In the genomic region with DNA sequence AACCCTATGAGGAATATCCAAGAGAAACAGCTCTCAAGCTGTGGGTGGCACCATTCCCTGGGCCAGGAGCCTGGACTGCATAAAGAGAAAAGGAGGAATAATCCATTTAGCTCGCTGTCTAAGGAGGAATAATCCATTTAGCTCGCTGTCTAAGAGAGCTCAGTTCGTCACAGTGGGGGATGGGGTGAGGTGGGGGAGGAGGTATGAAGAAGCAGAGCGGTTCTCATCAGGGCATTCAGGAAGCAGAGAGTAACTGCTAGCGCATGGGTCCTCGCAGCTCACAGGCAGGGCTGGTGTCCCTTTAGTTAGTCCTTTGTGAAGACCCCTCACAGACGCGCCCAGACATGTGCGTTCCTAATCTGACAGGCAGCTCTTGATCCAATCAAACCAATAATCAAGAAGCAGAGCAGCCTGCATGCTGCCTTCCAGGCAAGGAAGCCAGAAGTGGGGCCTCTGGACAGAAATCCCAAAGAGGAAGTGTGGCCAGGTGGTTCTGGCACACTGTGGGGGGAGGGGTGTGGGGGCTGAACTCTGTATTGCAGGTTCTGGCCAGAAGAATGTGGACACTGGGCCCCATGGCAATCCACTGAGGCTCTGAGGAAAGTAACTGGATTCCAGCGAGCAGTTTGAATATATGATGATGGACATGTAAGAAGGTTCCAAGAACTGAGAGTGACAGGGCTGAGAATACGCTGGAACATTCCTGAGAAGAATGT, we compare ENCODE assay signal across 14 mouse cellular contexts. TPM values are rescaled to one million over a fixed set of nuclear protein-coding genes. Genes with fewer than 3 reads are reported as not detected.
DNase-seq lines count a peak whose midpoint lies in the region; ATAC-seq lines count a peak whose summit lies in the region.
"Had no signal": no experiment of that assay in that cellular context is flagged by ENCODE, and none has a peak within 500 bp of the region (broad histone marks: within the 10 kb centered on the region; RNA-seq: fewer than 3 reads in every experiment).

No protein-coding gene starts in this region.

- no peak overlapping the region for H3K27ac ChIP-seq in embryonic facial prominence, embryonic 11.5 days (replicated peaks; ENCODE audit: low read depth, low read length)
- no peak overlapping the region for H3K27ac ChIP-seq in embryonic facial prominence, embryonic 10.5 days (replicated peaks)
- H3K27ac ChIP-seq: limb, embryonic 13.5 days; lung, embryonic 15.5 days; neural tube, embryonic 13.5 days; stomach, embryonic 15.5 days had no signal

- no peak overlapping the region for H3K4me3 ChIP-seq in embryonic facial prominence, embryonic 11.5 days (ENCODE audit: low read depth, low read length)
- no peak overlapping the region for H3K4me3 ChIP-seq in embryonic facial prominence, embryonic 10.5 days
- H3K4me3 ChIP-seq: limb, embryonic 13.5 days; lung, embryonic 15.5 days; neural tube, embryonic 13.5 days; stomach, embryonic 15.5 days had no signal

- DNase-seq in embryonic facial prominence, embryonic 11.5 days (ENCODE audit: low spot score) = peak; percentile 14
- DNase-seq in embryonic facial prominence, embryonic 10.5 days (ENCODE audit: low spot score) = no peak
- peak; percentile 13 to 64 for DNase-seq in spleen, postnatal 4 days (ENCODE audit: low spot score in 2 of 2)
- DNase-seq in spleen, postnatal 14 days (ENCODE audit: low spot score in 2 of 2) = no peak
- DNase-seq in adrenal gland, postnatal 14 days = no peak
- DNase-seq in layer of hippocampus, adult 18-20 months (ENCODE audit: low spot score in 2 of 2) = no peak
- no peak for DNase-seq in adrenal gland, postnatal 4 days (ENCODE audit: low spot score in 2 of 2)
- DNase-seq: cerebellum, postnatal 25 days; kidney, postnatal 14 days had no signal

- H3K4me2 ChIP-seq in embryonic facial prominence, embryonic 11.5 days (ENCODE audit: low read depth, low read length) = no peak overlapping the region
- H3K4me2 ChIP-seq: limb, embryonic 13.5 days; lung, embryonic 15.5 days; neural tube, embryonic 13.5 days; stomach, embryonic 15.5 days had no signal

- 0 out of 2 replicates have a peak, but pooled peaks have one; percentile 34 for ATAC-seq in embryonic facial prominence, embryonic 11.5 days (replicated peaks; ENCODE audit: insufficient number of reproducible peaks, low FRiP score, low TSS enrichment, low read depth)
- ATAC-seq in hematopoietic stem cell, adult 5-6 weeks (replicated peaks in 1 of 2; ENCODE audit: insufficient read depth in 1 of 2, low FRiP score in 2 of 2, low TSS enrichment in 1 of 2, low read depth in 1 of 2, poor library complexity in 2 of 2, severe bottlenecking in 2 of 2) = peak; percentile 38 to 41; a peak in 2 of 4 replicates

- H3K27me3 ChIP-seq in embryonic facial prominence, embryonic 11.5 days (ENCODE audit: control insufficient read depth, insufficient read depth, low read length) = no peaks in the 10 kb centered on the region
- H3K27me3 ChIP-seq in embryonic facial prominence, embryonic 10.5 days (replicated peaks; ENCODE audit: low read depth, poor library complexity, severe bottlenecking) = no peaks in the 10 kb centered on the region
- H3K27me3 ChIP-seq: limb, embryonic 13.5 days; lung, embryonic 15.5 days; neural tube, embryonic 13.5 days; stomach, embryonic 15.5 days had no signal

- H3K36me3 ChIP-seq in embryonic facial prominence, embryonic 11.5 days (replicated peaks; ENCODE audit: control insufficient read depth, insufficient read depth, low read depth, low read length) = no peaks in the 10 kb centered on the region
- no peaks in the 10 kb centered on the region for H3K36me3 ChIP-seq in embryonic facial prominence, embryonic 10.5 days (replicated peaks)
- H3K36me3 ChIP-seq: limb, embryonic 13.5 days; lung, embryonic 15.5 days; neural tube, embryonic 13.5 days; stomach, embryonic 15.5 days had no signal

- no peak overlapping the region for H3K9ac ChIP-seq in embryonic facial prominence, embryonic 11.5 days (replicated peaks; ENCODE audit: low read length)
- H3K9ac ChIP-seq: limb, embryonic 13.5 days; lung, embryonic 15.5 days; neural tube, embryonic 13.5 days; stomach, embryonic 15.5 days had no signal

- H3K9me3 ChIP-seq in embryonic facial prominence, embryonic 11.5 days (replicated peaks; ENCODE audit: control insufficient read depth, low read length) = no peaks in the 10 kb centered on the region
- H3K9me3 ChIP-seq in embryonic facial prominence, embryonic 10.5 days = no peaks in the 10 kb centered on the region
- H3K9me3 ChIP-seq: limb, embryonic 13.5 days; lung, embryonic 15.5 days; neural tube, embryonic 13.5 days; stomach, embryonic 15.5 days had no signal

- WGBS in embryonic facial prominence, embryonic 11.5 days = 56% methylated on average over 11 of the region's 11 CpGs
- WGBS in embryonic facial prominence, embryonic 10.5 days = 65% methylated on average over 11 of the region's 11 CpGs

- no peaks in the 10 kb centered on the region for H3K4me1 ChIP-seq in embryonic facial prominence, embryonic 11.5 days (ENCODE audit: control insufficient read depth, insufficient read depth, low read length)
- H3K4me1 ChIP-seq in embryonic facial prominence, embryonic 10.5 days = peaks cover 8% of the 10 kb centered on the region
- H3K4me1 ChIP-seq: lung, embryonic 15.5 days; neural tube, embryonic 13.5 days; stomach, embryonic 15.5 days had no signal

RNA-seq across cellular contexts. Expression of gene Il4ra, which starts 9.4 kb away (rescaled TPM):
- 1.8 and 2.0 TPM in 2 replicates for polyA plus RNA-seq in embryonic facial prominence, embryonic 11.5 days (2014; fragmentation: Nextera tagmentation; extraction: Ambion mirVana)
- polyA plus RNA-seq in embryonic facial prominence, embryonic 10.5 days (2016; fragmentation: Nextera tagmentation; extraction: Ambion mirVana) = 3.7 and 4.9 TPM in 2 replicates
- total RNA-seq in hematopoietic stem cell, adult 5-6 weeks (2017) = 39.3 and 41.8 TPM in 2 replicates
- 51.5 and 62.0 TPM in 2 replicates for total RNA-seq in adrenal gland, postnatal 14 days (2021)
- total RNA-seq in layer of hippocampus, adult 18-20 months (2021) = 1 to 10 TPM; 4.0 to 4.7 TPM
- total RNA-seq in adrenal gland, postnatal 4 days (2021) = 10 to 100 TPM; 84.9 TPM

RNA-seq across cellular contexts. Expression of gene Nsmce1, which starts 51.1 kb away (rescaled TPM):
- 119 and 132 TPM in 2 replicates for polyA plus RNA-seq in embryonic facial prominence, embryonic 11.5 days (2014; fragmentation: Nextera tagmentation; extraction: Ambion mirVana)
- polyA plus RNA-seq in embryonic facial prominence, embryonic 10.5 days (2016; fragmentation: Nextera tagmentation; extraction: Ambion mirVana) = 120 and 123 TPM in 2 replicates
- total RNA-seq in hematopoietic stem cell, adult 5-6 weeks (2017) = 65.5 and 101 TPM in 2 replicates
- 43.3 and 44.6 TPM in 2 replicates for total RNA-seq in adrenal gland, postnatal 14 days (2021)
- 10 to 100 TPM; 14.2 to 15.9 TPM for total RNA-seq in layer of hippocampus, adult 18-20 months (2021)
- 10 to 100 TPM; 59.7 to 60.0 TPM for total RNA-seq in adrenal gland, postnatal 4 days (2021)

Comparison
In these comparisons a context has a peak if more than half of its experiments do, and no peak if none do; other contexts are left out.
1. DNase-seq: peak in embryonic facial prominence, embryonic 11.5 days (single experiment) and spleen, postnatal 4 days (2 of 2); none in embryonic facial prominence, embryonic 10.5 days (single experiment), spleen, postnatal 14 days (0 of 2), adrenal gland, postnatal 14 days (single experiment), layer of hippocampus, adult 18-20 months (0 of 2) and adrenal gland, postnatal 4 days (0 of 2).